In the genomic region with DNA sequence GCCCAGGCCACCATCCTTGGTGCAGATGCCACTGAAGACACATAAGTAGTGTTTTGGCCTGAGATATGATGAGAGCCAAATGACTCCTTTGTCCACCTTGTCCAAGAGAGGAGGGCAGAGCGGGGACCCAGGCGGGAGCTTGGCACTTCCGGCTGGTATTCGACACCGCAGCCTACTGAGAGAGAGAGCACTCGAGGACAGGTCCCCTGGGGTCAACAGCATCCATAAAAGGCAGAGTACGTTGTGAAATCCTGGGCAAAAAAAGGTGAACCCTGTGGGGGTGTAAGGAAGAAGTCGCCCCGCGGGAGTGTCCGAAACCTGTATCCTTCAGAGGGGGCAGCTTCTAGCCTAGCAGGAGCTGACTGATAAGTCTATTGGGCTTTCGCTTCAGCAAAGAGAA, we compare ENCODE assay signal across 9 mouse cellular contexts. TPM values are rescaled to one million over a fixed set of nuclear protein-coding genes. Genes with fewer than 3 reads are reported as not detected.
DNase-seq lines count a peak whose midpoint lies in the region; ATAC-seq and TF ChIP-seq lines count a peak whose summit lies in the region.
"Had no signal": no experiment of that assay in that cellular context is flagged by ENCODE, and none has a peak within 500 bp of the region (broad histone marks: within the 10 kb centered on the region; RNA-seq: fewer than 3 reads in every experiment).

No protein-coding gene starts in this region.

- no peak for TF ChIP-seq CTCF in gastrocnemius, adult 2 months (IDR thresholded peaks at IDR 0.05)
- TF ChIP-seq CTCF in E14TG2a.4 (conservative IDR thresholded peaks at IDR 0.05; ENCODE audit: low read length), result no peak
- no peak for TF ChIP-seq CTCF in liver, postnatal 0 days (IDR thresholded peaks at IDR 0.05; ENCODE audit: low read depth)

- H3K9ac ChIP-seq in forebrain, embryonic 15.5 days (replicated peaks), result peak overlapping the region; percentile 83
- H3K9ac ChIP-seq in liver, postnatal 0 days (replicated peaks), result peak overlapping the region; percentile 79; the same call in 1 of the 2 replicates

- 88% methylated on average over 12 of the region's 12 CpGs for WGBS in forebrain, embryonic 15.5 days
- 69% methylated on average over 12 of the region's 12 CpGs for WGBS in liver, postnatal 0 days (ENCODE audit: insufficient replicate concordance)

- intact Hi-C loops in gastrocnemius, adult 2 months (cut with DNase I), result loop anchor here (10.0 kb wide), 1 partner anchor 343 kb away; a partner anchor contains a TSS
- intact Hi-C loops in gastrocnemius, postnatal 36 days (cut with DNase I), result no loop called here

- ATAC-seq in forebrain, embryonic 15.5 days (replicated peaks), result no peak
- no peak for ATAC-seq in liver, postnatal 0 days

- peaks cover 59% of the 10 kb centered on the region for H3K36me3 ChIP-seq in E14TG2a.4 (ENCODE audit: insufficient read depth, low read length)
- H3K36me3 ChIP-seq in forebrain, embryonic 15.5 days, result peaks cover 38% of the 10 kb centered on the region
- peaks cover 28% of the 10 kb centered on the region for H3K36me3 ChIP-seq in liver, postnatal 0 days (replicated peaks; ENCODE audit: insufficient read depth, low read length)

- H3K4me1 ChIP-seq in E14TG2a.4 (replicated peaks; ENCODE audit: low read depth, low read length), result peaks cover 54% of the 10 kb centered on the region
- peaks cover 49% of the 10 kb centered on the region for H3K4me1 ChIP-seq in forebrain, embryonic 15.5 days
- peaks cover 28% of the 10 kb centered on the region for H3K4me1 ChIP-seq in liver, postnatal 0 days (ENCODE audit: insufficient read depth)

- no peaks in the 10 kb centered on the region for H3K27me3 ChIP-seq in E14TG2a.4 (ENCODE audit: insufficient read depth, low read length)
- no peaks in the 10 kb centered on the region for H3K27me3 ChIP-seq in forebrain, embryonic 15.5 days
- H3K27me3 ChIP-seq in liver, postnatal 0 days (ENCODE audit: insufficient read depth, low read length), result no peaks in the 10 kb centered on the region

- TF ChIP-seq EP300 in liver, postnatal 0 days (IDR thresholded peaks at IDR 0.05; ENCODE audit: low read depth), result no peak

- DNase-seq in gastrocnemius, adult 2 months, result peak; percentile 73
- no peak for DNase-seq in gastrocnemius, postnatal 36 days
- no peak for DNase-seq in liver, postnatal 0 days
- DNase-seq in spleen, adult 12 weeks (ENCODE audit: low spot score), result no peak
- no peak for DNase-seq in urinary bladder, postnatal 25 days (ENCODE audit: low spot score)
- no peak for DNase-seq in thymus, postnatal 4 days

- H3K27ac ChIP-seq in gastrocnemius, adult 2 months, result peak overlapping the region; percentile 97
- no peak overlapping the region for H3K27ac ChIP-seq in forebrain, embryonic 15.5 days (replicated peaks)
- H3K27ac ChIP-seq in liver, postnatal 0 days (ENCODE audit: low read depth), result no peak overlapping the region

- no peaks in the 10 kb centered on the region for H3K9me3 ChIP-seq in E14TG2a.4 (ENCODE audit: low read length)
- no peaks in the 10 kb centered on the region for H3K9me3 ChIP-seq in forebrain, embryonic 15.5 days
- no peaks in the 10 kb centered on the region for H3K9me3 ChIP-seq in liver, postnatal 0 days (ENCODE audit: low read length)

- H3K4me2 ChIP-seq in forebrain, embryonic 15.5 days (replicated peaks), result peak overlapping the region; percentile 90
- peak overlapping the region; percentile 79 for H3K4me2 ChIP-seq in liver, postnatal 0 days (ENCODE audit: low read depth, low read length)

- peak overlapping the region; percentile 99 for H3K4me3 ChIP-seq in gastrocnemius, adult 2 months
- 0 out of 2 replicates have a peak overlapping the region, but pooled peaks have one; percentile 13 for H3K4me3 ChIP-seq in E14TG2a.4 (replicated peaks; ENCODE audit: low read length)
- H3K4me3 ChIP-seq in forebrain, embryonic 15.5 days, result peak overlapping the region; percentile 77
- no peak overlapping the region for H3K4me3 ChIP-seq in liver, postnatal 0 days (ENCODE audit: low read depth, low read length)
- H3K4me3 ChIP-seq: erythroblast, embryonic 14.5 days had no signal

RNA-seq across cellular contexts. Expression of a gene that starts 2.9 kb away (rescaled TPM):
- total RNA-seq in gastrocnemius, adult 2 months (2021), result 10 to 100 TPM; 32.6 to 37.3 TPM
- 10 to 100 TPM; 30.1 to 35.1 TPM for total RNA-seq in gastrocnemius, postnatal 36 days (2021)
- polyA plus RNA-seq in forebrain, embryonic 15.5 days (2015; fragmentation: Nextera tagmentation; extraction: Ambion mirVana), result 159 and 164 TPM in 2 replicates
- 61.0 and 63.8 TPM in 2 replicates for polyA plus RNA-seq in liver, postnatal 0 days (2015; fragmentation: Nextera tagmentation; extraction: Ambion mirVana)

RNA-seq across cellular contexts. Expression of a gene that starts 14.7 kb away (rescaled TPM):
- 10 to 100 TPM; 11.1 to 12.8 TPM for total RNA-seq in gastrocnemius, adult 2 months (2021)
- total RNA-seq in gastrocnemius, postnatal 36 days (2021), result 10 to 100 TPM in 1 of 2 experiments, 1 to 10 TPM in 1; 9.6 to 12.1 TPM
- polyA plus RNA-seq in forebrain, embryonic 15.5 days (2015; fragmentation: Nextera tagmentation; extraction: Ambion mirVana), result 33.6 and 34.4 TPM in 2 replicates
- polyA plus RNA-seq in liver, postnatal 0 days (2015; fragmentation: Nextera tagmentation; extraction: Ambion mirVana), result 12.8 TPM in 2 replicates

RNA-seq across cellular contexts. Expression of a gene that starts 45.4 kb away (rescaled TPM):
- total RNA-seq in gastrocnemius, adult 2 months (2021), result 1 to 10 TPM; 2.4 to 3.0 TPM
- 1 to 10 TPM; 2.7 to 3.6 TPM for total RNA-seq in gastrocnemius, postnatal 36 days (2021)
- 0.36 and 0.62 TPM in 2 replicates for polyA plus RNA-seq in forebrain, embryonic 15.5 days (2015; fragmentation: Nextera tagmentation; extraction: Ambion mirVana)
- polyA plus RNA-seq in liver, postnatal 0 days (2015; fragmentation: Nextera tagmentation; extraction: Ambion mirVana), result 0.81 and 1.6 TPM in 2 replicates
- polyA plus RNA-seq: erythroblast, embryonic 14.5 days had no signal

RNA-seq across cellular contexts. Expression of a gene that starts 49.3 kb away (rescaled TPM):
- total RNA-seq in gastrocnemius, adult 2 months (2021), result not detected
- not detected for total RNA-seq in gastrocnemius, postnatal 36 days (2021)
- not detected in 2 replicates for polyA plus RNA-seq in forebrain, embryonic 15.5 days (2015; fragmentation: Nextera tagmentation; extraction: Ambion mirVana)
- 0.49 TPM in 1 of 2 replicates, not detected in the other for polyA plus RNA-seq in liver, postnatal 0 days (2015; fragmentation: Nextera tagmentation; extraction: Ambion mirVana)
- polyA plus RNA-seq: erythroblast, embryonic 14.5 days had no signal
